Mouse (Mus musculus) embryo, embryonic 11.5 days (tissue): ENCODE measurements around the gene Trappc5.

Experiments used
- DNase-seq: peaks from one replicate; pipeline ENCODE4 v3.0.0-alpha.2; 2012; ENCODE audit warnings: low read depth, low spot score

The Trappc5 gene

DNA sequence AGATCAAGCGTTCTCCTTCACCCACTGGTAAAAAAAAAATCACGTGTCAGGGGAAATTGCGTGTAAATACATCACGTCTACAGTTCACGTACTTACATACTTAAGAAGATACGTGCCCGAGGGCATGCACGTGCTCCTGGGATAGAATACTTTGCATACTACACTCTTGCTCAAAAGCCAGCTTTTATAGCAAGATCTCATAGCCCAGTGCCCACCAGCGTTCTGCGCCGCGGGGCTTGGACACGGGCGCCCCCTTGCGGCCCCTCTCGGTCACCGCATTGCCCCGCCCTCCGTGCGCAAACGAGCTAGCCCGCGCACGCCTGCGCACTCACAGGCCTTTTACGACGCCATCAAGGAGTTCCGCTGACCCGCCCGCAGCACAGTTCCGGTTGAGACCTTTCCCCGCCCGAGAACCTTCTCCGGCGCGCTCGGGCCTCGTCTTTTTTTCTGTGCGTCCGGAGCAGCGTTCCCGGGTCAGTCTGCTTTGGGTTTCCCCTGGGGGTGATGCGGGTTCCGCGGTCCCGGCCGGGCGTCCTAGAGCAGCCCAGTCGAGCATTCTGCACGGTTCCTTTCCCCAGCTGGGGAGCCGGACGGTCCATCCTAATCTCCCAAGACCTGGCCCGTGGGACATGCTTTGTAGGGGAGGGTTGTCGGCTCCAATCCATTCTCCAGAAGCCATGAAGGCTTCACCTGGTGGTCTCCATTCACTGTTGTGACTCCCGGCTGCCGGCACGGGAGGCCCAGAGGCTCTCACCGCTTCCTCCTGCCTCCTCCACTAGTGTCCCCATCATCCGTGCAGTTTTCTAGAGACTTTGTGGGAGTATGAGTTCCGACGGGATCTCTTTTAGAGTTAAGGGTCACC lies at the start of gene Trappc5:
TSS of gene Trappc5 (plus strand) at position 169 of the 862 bp plus-strand sequence.
- DNase-seq = peak; percentile 92

DNA sequence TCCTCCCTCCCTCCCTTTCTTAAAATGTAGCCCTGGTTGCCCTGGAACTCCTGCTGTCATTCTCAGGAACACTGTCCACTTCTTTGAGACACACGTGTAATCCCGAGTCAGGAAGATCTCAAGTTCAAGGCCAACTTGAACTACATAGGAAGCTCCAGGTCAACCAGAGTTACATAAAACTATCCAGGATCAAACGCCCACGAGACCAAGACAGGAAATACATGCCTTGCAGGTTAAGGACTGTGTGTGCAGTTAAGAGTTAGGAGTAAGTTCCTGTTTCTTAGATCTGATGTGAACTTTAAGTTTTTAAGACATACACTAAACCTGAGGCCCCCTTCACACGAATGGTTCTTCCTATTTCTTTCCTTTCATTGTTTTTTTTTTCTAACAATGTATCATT lies 49.1 kb upstream of the Trappc5 start:
- no peak for DNase-seq

DNA sequence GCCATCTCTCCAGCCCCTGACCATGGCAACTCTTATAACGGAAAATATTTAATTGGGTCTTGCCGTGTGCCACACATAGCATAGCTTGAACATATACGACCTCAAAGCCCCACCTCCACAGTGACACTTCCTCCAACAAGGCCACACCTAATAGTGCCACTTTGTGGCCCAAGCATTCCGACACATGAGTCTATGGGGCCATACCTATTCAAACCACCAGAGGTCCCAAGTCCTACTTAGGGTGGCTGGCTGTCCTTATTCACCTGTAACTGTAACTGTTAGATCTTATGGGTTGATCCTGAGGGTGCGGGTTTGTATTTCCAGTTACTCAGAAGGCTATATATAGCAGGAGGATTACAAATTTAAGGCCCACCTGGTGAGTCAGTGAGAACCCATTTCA lies 48.1 kb upstream of the Trappc5 start:
- no peak for DNase-seq

DNA sequence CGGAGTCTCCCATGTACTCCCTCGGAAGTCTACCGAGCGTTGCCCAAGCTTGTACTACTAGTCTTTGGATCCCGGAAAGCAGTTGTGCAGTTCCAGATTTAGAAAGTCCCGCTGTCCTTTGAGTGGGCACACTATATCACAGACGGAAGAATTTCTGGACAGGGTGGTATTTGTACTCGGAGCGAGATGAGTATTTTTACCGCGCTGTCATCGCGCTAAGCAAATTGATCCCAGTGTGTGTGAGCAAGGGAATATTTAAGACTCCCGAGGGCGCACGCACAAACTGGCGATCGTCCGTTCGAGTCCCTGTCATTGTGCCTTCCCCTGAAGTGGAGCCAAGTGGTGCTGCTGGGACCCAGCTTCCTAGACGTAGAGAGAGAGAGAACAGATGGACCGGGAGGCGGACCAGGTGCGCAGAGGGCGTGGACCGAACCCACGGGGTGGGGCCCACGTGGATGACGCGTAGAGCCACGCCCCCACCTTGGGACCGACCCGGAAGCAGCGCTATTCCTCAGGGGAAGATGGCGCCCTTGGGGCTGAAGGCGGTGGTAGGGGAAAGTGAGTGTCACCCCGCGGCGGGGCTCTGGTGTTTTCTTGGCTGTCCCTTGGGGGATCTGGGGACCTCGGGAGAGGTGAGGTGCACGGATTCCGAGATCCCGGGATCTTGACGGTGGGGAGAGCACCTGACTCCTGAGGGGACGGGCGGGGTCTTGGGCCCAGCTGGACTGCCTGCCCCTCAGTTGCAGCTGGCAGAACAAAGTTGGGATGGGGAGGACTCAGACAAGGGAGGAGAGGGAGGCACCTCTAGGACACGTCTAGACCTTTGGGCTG lies 45.2 kb upstream of the Trappc5 start, which contains the start of gene Stxbp2:
TSS of gene Stxbp2 (plus strand) at position 309 of the 831 bp plus-strand sequence.
- DNase-seq = peak; percentile 49

DNA sequence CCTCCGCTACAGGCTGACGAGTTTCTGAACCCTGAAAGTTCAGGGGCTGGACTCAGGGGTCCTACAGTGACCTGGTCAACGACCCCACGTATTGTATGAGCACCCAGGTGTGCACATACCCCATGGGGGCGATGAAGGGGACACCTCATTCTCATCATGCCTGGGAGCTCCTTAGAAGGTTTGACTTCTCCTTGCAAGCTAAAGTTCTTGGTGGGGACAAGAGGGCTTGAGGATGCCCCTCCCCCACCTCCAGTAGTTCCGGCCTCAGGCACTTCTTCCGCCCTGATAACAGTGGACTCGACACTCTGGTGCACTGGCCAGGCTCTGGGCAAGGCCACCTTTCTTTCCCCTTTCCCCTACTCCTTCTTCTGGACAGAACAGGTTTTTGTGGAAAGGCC lies 44.6 kb upstream of the Trappc5 start:
- no peak for DNase-seq

DNA sequence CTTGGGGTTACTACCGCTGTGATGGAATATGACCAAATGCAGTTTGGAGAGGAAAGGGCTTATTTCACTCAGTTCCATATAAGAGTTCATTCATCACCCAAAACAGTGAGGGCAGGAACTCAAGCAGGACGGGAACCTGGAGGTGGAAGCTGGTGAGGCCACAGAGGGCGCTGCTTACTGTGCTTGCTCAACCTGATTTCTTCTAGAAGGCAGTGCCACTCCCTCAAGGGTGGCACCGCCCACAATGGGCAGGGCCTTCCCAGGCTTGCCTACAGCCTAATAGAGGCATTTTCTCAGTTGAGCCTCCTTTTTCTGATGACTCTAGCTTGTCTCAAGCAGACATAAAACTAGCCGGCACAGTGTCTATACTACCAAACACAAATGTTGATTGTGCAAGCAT lies 30.3 kb upstream of the Trappc5 start:
- peak; percentile 2 for DNase-seq

DNA sequence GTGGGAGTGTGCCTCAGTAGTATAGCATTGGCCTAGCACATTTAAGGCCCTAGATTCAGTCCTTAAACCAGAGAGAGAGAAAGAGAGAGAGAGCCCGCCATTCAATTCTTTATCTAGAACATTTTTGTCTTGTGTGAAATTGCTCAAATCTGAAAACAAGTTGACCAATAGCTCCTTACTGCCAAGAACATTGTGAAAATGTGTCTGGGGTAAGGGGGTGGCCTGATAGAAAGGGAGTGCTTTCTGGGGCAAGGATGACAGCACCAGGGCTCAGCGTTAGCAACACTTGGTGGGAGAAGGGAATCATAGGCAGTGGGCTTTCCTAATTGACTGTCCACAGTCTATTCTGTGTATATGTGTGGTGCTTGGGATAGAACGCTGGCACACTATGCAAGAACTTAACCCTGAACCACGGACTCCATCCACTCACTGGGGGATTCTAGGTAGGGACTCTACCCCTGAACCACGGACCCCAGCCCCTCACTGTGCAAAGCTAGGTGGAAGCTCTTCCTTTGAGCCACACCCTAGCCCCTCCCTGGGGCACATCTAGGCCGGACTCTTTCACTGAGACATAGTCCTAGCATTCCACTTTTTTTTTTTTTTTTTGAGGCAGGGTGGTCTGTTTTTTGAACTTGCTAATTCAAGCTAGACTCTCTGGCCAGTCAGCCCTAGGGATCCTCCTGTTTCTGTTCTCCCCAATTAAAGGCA lies 29.1 kb upstream of the Trappc5 start:
- DNase-seq = no peak

DNA sequence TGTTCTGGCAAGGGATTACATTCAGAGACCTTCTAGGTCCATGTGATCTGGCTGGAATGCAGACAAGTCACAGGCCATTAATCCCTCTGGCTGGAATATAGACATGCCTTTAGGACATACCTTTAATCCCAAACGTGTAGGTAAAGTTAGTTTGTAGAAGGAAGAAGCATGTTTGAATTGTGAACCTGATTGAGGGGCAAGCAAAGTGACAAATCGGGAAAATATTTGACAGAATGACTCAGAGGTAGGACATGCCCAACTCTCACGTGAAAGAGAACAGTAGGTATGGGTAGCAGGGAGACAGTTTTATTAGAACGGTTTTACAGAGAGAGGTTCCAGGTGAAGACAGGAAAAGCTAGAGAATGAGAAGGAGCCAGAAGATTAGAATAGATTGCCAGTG lies 28.5 kb upstream of the Trappc5 start:
- no peak for DNase-seq

DNA sequence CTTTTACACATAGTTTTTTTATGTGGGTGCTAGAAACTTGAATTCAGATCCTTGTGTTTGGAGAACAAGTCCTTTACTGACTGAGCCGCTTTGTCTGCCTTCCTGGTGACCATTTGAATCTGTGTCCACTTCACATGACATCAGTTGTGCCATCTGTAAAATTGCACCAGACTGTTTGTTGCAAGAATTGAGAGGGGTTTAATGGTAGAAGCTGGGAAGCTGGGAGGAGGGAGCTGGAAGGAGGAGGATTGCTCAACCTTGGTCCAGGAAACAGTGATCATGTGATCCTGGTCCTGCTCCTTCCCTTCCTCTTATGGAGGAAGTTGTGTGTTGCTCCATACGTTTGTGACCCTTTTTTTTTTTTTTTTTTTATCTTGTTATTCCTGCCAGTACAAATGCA lies 27.8 kb upstream of the Trappc5 start:
- no peak for DNase-seq

DNA sequence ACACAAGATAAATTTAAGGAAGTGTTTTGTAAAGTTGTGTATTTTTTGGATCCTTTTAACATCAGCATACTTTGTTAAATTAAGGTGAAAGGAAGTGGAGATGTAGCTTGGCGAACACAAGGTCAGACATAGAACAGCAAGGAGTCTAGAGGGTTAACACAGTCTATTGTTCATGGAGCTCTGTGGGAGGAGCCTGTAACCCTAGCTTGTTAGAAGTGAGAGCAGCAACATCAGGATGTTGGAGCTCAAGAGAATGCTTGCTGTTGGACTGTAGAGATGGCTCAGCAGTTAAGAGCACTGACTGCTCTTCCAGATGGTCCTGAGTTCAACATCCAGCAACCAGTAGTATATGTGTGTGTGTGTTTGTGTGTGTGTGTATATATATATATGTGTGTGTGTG lies 27.1 kb upstream of the Trappc5 start:
- peak; percentile 9 for DNase-seq

DNA sequence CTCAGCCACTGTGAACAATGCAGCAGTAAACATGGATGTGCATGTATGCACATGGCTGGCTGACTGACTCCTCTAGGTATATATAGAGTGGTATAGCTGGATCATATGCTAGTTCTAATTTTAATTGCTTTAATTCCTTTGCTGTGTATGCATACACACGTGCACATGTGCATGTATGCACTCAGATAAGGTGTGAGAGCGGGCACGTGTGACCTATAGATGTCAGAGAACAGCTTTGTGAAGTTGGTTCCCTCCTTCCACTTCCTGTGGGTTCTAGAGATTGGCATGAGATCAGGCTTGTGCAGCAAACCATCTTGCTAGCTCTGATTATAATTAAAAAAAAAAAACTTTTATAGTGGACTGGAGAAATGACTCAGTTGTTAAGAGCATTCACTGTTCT lies 23.3 kb upstream of the Trappc5 start:
- DNase-seq = no peak

DNA sequence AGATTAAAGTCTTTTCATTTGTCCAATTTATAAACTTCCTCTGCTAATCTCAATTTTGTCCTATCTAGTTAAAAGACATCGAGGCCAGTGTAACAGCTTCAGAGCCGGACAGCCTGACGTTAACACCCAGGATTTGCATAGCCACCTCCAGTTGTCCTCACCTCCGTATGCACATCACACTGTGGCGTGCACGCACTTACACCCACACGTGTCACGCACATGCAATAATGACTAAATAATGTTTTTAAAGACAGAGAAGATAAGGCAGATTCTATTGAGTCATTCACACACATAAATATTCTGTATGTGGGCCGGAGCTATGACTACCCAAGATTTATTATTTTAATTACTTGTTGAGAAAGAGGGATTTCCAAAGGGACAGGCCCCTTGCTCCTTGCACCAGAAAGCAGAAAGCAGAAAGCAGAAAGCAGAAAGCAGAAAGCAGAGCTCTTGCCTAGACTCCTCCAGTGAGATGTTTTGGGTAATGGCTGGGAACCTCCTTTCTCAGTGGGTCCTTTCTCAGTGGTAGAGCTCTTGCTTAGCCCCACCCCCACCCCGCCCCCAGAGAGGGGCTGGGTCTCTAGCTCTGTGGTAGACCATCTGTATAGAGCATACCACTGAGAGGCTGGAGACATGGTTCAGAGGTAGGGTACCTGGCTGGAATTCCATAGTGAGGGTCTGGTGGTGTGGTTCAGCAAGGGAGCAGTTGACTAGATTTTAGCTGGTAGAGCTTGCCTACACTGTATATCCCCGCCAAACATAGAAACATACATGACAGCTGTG lies 21.2 kb upstream of the Trappc5 start:
- DNase-seq = no peak

DNA sequence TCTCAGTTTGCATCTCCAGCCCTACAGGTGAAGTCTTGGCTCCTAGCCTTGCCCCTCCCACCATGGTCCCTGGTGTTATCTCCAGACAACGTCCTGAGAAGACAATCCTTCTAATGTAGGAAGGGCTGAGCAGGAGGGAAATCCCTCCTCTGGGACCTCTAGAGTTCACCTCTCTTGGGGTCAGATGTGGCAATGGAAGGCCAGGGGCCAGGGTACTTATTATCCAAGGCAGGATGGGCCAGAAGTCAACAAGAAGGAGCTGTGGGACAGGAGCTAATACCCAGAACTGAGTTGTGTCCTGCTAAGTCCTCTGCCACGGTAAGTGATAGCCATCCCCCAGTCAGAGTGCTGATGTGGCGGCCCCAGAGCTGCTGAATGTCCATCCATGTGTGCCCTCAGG lies 20.6 kb upstream of the Trappc5 start, which contains the start of gene Retn:
TSS of gene Retn (plus strand) at position 245 of the 400 bp plus-strand sequence.
- DNase-seq = no peak

DNA sequence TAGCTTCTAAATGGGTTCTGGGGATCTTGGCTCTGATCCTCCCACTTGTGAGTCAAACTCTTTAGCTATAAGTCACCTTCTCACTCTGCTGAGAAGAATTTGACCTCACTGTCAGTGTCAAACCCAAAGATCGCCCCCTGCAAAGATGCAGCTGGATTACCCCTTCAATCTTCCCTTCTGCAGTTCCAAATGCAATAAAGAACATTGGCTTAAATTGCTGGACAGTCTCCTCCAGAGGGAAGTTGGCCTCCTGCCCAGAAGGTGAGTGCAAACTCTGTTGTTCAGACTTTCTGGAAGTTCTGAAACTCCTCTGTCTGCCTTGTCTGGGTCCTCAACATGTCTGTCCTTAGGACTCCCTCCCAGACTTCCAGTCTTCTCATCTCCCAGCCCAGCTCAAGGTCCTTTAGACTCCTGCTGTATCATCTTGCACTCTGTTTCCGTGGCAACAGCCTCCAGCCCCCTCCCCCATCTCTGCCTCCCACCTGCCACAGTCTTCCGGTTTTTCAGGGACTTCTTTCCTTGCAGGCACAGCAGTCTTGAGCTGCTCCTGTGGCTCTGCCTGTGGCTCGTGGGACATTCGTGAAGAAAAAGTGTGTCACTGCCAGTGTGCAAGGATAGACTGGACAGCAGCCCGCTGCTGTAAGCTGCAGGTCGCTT lies 19.2 kb upstream of the Trappc5 start:
- DNase-seq = no peak

DNA sequence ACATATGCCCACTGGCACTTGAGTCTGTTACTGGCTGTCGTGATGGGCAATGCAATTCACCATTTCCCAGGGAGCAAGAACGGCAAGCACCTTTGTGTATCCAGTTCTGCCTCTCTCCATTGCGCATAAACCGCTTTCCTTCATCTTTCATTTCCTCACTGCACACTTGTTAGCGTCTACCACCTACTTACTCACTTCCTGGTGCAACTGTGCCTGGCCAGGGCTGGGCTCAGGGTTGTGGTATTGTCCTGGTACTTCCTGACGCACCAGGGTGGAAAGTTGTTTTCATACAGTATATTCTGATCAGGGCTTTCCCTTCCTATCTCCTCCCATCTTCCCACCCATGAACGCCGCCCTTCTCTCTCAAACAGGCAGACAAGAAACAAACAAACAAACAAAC lies 15.2 kb upstream of the Trappc5 start:
- no peak for DNase-seq

DNA sequence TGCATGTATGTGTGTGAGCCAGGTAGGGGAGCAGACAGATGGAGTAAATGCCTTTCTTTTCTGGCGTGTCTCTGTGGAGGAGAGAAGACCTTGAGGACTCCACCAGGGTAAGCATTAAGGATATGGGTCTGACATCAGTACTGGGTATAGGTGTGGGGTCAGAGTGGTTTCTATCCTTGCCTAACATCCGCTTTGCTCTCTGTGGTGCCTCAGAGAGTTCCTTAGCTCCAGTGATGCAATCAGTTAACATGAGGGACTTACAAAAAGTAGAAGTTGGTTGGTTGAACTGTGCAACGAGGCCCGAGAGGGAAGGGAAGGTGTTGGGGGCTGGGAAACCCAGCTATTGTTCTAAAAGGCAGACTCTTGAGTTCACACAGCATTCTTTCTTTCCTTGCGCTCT lies 11.7 kb upstream of the Trappc5 start:
- no peak for DNase-seq

DNA sequence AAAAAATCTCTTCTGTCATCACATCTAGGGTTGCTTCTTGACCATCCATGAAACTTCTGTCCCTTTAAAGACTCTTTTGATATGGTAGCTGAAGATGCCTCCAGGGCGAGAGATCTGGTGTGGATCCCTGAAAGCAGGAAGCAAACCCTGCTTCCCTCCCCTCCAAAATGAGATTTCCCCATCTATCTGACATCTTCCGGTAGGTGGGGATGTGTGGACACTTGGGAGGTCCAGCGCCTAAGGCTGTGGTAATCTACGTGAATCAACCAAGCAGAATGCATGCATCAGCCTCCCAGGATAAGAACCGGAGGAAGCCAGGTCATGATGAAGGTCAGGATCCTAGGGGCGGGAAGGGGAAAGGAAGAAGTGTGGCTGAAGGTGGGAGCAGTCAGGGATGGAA lies 10.6 kb upstream of the Trappc5 start, which contains the start of gene Mcemp1:
TSS of gene Mcemp1 (plus strand) at position 248 of the 400 bp plus-strand sequence.
- no peak for DNase-seq

DNA sequence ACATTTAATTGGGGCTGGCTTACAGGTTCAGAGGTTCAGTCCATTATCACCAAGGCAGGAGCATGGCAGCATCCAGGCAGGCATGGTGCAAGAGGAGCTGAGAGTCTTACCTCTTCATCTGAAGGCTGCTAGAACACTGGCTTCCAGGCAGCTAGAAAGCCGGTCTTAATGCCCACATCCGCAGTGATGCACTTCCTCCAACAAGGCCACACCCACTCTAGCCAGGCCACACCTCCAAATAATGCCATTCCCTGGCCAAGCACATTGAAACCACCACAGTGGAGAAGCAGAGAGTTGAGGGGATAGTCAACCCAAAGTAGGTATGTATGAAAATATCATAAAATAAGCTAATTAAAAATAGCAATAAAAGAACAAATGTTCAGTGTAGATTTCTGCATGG lies 5.7 kb upstream of the Trappc5 start:
- no peak for DNase-seq

DNA sequence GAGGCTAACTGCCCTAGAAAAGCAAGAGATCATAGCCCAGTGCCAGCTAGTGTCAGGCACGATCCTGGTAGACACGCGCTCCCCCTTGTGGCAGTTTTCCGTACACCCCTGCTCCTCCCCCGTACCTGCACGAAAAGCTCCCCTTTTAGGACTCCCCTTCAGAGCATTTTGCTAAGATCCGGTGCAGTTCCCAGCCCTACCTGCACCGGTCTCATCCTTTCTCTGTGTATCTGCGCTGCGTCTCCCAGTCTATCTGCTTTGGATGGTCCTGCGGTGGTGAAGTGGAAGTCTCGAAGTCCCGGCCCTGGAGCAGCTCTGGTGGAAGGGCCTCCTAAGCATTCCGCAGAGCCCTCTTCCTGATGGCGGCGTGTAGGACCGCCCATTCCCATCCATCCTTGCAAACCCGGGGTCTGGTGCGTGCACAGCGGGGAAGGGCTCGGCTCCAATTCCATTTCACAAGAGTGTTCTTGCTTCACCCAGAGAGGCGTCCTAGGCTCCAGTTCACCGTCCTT lies 4.1 kb upstream of the Trappc5 start, which contains the start of gene Fcor:
TSS of gene Fcor (minus strand) at position 383 of the 512 bp plus-strand sequence.
- DNase-seq = peak; percentile 66

DNA sequence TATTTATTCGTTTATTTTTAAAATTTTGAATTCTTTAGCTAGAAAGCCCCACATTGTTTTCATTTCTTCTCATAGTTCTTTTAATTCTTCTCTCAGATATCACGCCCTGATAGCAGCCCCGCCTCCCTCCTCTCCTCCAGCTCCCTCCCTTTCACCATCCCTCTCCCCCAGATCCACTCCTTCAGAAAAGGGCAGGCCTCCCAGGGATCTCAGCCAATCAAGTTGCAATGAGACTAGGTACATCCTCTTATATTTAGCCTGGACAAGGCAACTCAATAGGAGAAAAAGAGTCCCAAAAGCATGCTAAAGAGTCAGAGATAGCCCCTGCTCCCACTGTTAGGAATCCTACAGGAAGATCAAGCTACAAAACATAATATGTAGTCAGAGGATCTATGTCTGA lies 1.4 kb upstream of the Trappc5 start:
- DNase-seq = no peak
